Mouse (Mus musculus) left cerebral cortex, adult 8-10 months (tissue): Measurements from ENCODE around the gene Map3k3. TPM values are rescaled to one million over a fixed set of nuclear protein-coding genes. Genes with fewer than 3 reads are reported as not detected.

ENCODE experiments used
- DNase-seq, 2 experiments: peaks; one replicate each; pipeline ENCODE4 v3.0.0; 2022; ENCODE audit warnings: low spot score in 2 of 2
- total RNA-seq, 4 experiments: library from RNA; stranded (reverse); gene quantifications; 2 replicates each; pipeline ENCODE4 v1.2.4; 2022

Gene Map3k3
- total RNA-seq, 4 experiments from 2014 or later, result 28.2 to 31.8 (median 28.7) TPM

DNA sequence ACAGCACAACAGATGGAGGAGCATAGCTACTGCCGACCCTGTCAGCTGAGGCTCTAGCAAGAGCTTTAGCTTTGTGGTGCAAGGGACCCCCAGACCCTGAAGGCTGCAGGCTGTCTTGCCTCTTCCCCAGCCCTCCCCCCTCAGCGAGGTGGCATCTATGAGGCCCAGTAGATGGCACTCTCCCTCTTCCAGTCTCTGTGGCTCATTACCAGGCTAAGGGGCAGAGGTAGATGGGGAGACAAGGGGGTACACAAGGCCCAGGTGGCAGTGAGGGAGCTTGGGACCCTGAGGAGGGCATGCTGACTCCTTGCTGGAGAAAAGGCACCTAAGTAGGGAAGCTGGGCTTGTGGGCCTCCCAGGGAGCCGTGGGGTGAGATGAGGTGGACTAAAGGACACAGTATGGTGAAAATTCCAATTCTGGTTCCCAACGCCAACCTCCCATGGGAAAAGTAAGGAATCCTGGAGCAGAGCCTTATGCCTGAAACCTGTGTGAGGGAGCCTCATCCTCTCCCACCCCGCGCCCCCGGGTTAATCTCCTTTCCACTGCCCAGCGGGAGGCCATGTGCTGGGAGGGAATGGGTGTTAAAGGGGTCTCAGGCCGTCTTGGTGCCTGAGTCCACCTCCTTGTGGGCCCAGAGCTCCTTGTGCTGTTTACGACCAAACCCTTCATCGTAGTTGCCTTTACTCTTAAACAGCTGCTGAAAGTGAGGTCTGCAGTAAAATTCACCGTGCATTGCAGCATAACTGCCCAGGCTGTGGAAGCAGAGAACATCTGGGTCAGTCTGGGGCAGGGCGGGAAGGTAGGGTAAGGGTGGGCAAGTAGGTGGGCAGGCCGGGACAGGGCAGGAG is 73.9 kb downstream of the Map3k3 start:
- no peak for DNase-seq

- DNase-seq, result no peak
Observed at GRCm38 (mm10) chr11:106158930-106159215, 74.5 kb downstream of the Map3k3 start.

GRCm38 (mm10) chr11:106159216-106159920 is 75.0 kb downstream of the Map3k3 start:
- DNase-seq, result peak in 1 of 2 experiments; percentile 58

DNA sequence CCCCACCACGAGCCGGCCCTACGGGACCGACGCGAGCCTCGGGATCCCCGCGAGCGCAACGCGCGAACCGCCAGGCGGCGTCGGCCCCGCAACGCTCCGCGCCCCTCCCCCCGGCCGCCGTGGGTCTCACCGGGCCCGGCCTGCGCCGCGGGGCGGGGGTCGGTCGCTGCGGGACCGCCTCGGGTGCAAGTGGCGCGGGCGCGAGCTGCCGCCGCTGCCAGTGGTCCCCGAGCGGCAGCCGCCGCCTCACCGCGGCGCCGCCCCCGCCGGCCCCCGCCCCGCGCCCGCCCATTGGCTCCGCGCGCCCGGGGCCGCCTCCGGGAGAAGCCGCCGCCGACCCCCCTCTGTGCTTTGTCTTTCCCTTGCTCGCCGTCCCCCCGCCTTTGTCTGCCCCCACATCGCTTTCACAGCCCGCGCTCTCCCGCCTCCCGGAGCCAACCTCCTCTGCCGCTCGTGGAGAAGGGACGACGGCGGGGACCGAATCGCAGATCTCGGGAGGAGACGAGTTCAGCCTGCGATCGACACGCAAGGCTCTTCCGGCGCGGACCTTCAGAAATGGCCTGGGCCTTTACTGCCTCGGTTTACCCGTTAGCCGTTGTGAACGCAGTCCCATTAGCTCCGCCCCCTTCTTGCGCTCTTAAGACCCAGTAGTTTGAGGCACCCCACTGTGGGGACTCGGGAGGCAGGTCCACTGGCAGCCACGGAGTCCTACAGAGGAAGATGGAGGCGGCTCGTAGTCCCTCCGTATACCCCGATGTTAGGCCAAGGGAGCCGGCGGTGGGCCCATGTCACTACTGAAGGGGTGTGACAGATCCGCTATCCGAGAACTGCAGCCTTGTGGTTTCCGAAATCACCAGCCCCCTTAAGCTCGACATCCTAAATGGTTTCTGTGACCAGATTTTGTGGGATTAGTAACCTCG is 75.8 kb downstream of the Map3k3 start:
- DNase-seq, result peak; percentile 67 to 80

GRCm38 (mm10) chr11:106160841-106161721 is 76.7 kb downstream of the Map3k3 start, which contains the start of the genes Gm10840 and Limd2:
TSS of gene Gm10840 (plus strand) at chr11:106160850.
TSS of gene Limd2 (minus strand) at chr11:106160860.
- DNase-seq, result peak; percentile 77 to 96

DNA sequence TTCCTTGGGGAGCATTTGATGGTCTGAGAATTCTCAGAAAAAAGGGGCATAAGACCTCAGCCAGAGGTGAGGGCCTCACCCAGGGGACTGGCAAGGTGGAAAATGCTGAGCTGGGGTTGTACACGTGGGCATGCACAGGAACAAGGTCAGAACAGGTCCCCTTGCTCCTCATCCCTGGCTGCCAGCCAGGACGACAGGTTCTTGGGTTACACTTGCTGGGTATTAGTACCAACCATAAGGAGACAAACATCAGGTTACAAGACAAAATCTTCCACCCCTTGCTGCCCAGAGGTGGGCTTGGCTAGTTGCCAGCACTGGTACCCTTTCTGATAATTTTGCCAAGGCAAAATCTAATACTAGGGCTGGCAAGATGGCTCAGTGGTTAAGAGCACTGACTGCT is 77.8 kb downstream of the Map3k3 start:
- no peak for DNase-seq

- no peak for DNase-seq
Observed at GRCm38 (mm10) chr11:106163546-106163945, 79.1 kb downstream of the Map3k3 start.

GRCm38 (mm10) chr11:106164601-106165180 is 80.3 kb downstream of the Map3k3 start:
- no peak for DNase-seq

DNA sequence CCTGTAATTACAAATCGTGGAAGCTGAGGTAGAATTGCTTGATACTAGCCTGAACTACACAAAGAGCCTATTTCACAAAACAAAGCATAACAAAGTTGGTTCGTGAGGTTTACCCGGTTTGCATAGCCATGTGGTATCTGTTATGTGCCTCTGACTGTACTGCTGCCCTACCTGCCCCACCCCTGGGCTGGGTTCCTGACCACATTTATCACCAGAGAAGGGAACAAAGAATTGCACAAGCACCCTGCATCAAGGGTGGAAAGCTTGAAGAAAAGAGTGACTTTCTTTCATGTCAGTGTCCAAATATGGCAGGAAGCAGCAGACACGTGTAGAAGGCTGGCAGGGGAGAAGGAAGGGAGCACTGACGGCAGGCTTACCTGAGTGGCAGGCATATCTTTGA is 83.0 kb downstream of the Map3k3 start:
- DNase-seq, result no peak

DNA sequence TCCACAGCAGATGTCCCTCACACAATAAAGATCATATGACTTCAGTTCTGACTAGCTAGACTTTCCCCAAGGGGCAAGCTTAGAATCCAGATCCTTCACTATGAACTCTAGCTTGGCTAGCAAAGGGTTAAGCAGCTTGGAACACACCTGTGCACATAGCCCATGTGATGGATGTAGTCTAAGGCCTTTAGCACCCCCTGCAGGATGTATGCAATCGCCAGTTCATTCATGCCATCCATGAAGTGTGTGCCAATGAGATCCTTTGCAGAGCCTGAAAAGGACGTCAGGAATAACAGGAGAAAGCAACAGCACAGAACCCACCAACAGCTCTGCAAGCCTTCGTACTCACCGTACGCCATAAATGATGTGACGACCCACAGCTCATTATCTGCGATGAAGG is 86.4 kb downstream of the Map3k3 start:
- no peak for DNase-seq

DNA sequence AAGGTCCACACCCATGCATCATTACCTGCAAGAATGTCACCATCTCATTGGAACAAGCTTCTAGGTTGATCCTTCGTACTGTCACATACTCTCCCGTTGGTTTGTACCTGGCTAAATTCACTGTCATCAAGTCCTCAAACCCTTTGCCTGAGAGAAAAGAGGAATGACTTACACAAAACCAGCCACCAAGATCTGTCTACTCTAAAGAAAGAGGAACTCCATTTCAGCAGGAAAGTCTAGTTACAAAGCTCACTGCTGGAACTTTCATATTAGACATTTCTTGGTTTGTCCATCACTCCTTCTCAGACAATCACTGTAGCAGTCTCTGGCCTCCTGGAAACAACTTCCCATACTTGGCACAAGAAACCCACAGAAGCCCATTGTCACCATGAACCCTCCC is 88.8 kb downstream of the Map3k3 start:
- no peak for DNase-seq

DNA sequence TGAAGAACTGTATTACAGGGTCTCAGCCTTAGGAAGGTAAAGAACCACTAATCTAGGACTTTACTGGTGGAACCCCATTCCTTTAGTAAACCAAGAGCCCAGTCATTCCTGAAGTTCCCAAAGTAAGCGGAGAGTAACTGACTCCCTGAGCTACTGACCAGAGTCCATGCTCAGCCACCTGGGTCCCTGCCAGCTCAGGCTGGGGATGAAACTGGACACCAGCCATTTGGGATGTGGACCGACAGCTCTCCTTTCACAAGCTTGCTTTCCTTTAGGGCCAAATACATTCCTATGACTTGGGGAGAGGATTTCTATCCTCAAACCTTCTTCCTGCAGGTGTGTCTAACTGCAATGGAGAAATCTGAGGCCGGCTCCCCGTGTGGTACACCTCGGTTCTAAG is 90.0 kb downstream of the Map3k3 start:
- DNase-seq, result no peak

GRCm38 (mm10) chr11:106175081-106175480 is 90.7 kb downstream of the Map3k3 start:
- no peak for DNase-seq

DNA sequence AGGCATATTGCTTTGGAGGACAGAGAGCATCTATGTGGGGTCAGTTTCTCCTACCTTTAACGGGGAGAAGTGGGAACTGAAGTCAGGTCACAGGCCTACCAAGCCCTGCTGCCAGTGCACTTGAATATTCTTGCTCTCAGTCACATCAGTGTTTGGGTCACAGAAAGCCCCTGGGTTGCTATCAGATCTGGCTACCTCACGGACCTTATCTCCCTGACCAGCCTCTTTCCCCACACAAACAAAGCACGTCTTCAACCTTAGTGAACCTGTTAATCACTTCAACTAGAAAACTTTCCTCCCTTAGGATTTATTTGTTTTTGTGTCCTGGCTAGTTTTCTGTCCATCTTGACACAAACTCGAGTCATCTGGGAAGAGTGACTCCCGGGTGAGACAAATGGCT is 92.0 kb downstream of the Map3k3 start:
- DNase-seq, result no peak

- no peak for DNase-seq
Observed at GRCm38 (mm10) chr11:106178036-106178782, 93.8 kb downstream of the Map3k3 start.

DNA sequence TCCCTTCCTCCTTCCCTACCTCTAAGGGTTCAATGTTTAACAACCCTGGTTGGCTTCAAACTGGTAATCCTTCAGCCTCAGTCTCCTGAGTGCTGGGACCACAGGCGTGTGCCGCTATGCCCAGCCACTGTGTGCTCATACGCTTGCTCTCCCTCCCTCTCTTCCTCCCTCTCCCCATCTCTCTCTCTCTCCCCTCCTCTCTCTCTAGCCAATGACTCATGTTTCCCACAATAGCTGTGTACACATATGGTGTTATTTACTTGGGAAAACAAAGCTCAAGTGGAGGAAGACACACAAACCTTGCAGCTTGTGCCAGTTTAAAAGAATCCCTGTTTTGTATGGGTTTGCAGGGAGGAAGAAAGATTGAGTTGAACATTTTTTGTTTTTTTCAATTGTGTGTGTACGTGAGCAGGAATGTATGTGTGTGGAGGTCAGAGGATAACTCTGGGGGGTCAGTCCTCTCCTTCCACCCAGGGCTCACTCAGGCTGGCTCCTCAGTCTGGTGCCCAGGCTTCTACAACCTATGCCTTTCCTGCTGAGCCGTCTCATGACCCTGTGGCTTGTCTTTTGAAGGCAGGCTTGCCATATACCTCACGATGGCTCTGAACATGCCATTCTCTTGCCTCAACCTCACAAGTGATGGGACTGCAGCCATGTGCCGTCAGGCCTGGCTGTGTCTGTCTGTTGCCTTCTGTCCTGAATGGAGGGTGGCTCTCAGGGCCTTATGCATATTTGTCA is 95.5 kb downstream of the Map3k3 start:
- peak in 1 of 2 experiments; percentile 65 for DNase-seq

- DNase-seq, result no peak
Observed at GRCm38 (mm10) chr11:106180449-106180801, 96.0 kb downstream of the Map3k3 start.

DNA sequence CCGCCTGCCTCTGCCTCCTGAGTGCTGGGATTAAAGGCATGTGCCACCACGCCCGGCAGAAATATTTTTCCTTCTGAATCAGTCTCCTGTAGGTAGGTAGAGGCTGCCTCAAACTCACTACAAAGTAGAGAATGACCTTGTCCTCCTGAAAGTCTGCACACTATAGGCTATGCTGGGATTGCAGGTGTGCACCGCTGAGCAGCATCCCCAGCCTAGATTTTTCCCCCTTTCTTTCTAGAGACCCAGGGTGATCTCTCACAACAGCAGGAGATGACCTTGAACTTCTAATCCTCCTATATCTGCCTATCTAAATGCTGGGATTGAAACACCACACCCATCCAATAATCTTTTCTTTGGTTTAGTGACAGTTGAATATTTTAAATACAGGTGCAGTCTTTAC is 102.9 kb downstream of the Map3k3 start:
- DNase-seq, result no peak

GRCm38 (mm10) chr11:106191716-106192115 is 107.3 kb downstream of the Map3k3 start:
- DNase-seq, result no peak
